Mouse (Mus musculus) lung, postnatal 0 days (tissue): Measurements from ENCODE around the gene Sipa1l3.

Experiments
- CTCF ChIP-seq: IDR thresholded peaks from 2 replicates; pipeline ENCODE4 v1.5.1; 2016; ENCODE audit warnings: antibody characterized with exemption, mild to moderate bottlenecking
- EP300 ChIP-seq: IDR thresholded peaks from 2 replicates; pipeline ENCODE4 v1.6.1; 2016; ENCODE audit warnings: antibody characterized with exemption, mild to moderate bottlenecking, control low read depth

DNA sequence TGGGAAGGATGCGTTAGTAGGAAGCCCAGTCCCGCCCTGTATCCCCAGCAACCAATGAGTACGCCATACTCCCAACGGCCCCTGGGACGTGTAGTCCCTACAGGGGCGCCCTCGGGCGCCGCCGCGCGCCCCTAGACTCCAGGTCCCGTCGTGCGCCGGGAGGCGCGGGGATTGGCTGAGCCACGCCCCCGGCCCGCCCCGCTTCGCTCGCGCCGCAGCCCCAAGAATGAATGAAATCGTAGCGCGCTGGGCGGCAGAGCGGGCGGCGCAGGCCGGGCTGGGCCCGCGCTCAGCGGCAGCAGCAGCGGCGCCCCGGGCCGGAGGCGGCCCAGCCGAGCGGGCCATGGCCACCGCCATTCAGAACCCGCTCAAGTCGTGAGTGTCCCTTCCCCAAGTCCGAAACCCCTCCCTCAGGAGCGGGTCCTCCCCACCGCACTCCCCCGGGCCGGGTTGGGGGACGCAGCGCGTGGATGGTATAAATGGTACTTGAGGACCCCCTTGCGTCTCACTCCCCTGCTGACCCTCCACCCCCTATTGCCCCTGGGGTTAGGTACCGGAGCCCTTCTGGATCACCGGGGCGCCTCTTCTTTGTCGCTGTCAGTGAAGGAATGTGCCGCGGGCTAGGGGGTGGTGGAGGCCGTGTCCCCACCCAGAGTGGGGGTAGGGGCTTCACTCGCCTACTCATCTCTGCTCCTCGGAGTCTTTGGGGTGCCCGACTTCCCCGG is 214.5 kb downstream of the Sipa1l3 start, which contains the start of gene Dpf1:
- TF ChIP-seq CTCF (peak; percentile 47), EP300 (no peak)
